Mouse (Mus musculus): ENCODE data around the gene Sash3. TPM values are rescaled to one million over a fixed set of nuclear protein-coding genes. Genes with fewer than 3 reads are reported as not detected.

Sash3 gene
- 213 TPM for polyA plus RNA-seq (2017; shearing (Covaris generic))

DNA sequence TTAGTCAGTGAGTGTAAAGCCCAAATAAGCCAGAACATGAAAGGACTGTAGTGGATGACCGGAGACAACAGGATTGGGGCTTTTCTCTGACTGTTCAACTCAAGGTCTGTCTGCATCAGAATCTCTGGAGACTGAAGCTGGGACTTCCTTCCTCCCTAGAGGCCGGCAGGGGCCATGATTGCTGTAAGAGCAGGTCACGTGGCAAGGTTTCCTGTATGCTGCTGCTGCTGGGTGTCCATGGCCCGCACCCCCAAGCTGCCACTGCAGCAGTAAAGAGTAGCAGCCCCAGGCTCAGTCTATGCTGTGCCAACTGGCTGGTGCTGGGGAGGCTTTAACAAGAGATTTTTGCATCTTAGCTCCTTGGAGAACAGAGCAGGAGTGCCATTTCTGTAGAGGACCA is at the start of gene Sash3:
TSS of gene Sash3 (plus strand) at position 175 of the 400 bp plus-strand sequence.

DNA sequence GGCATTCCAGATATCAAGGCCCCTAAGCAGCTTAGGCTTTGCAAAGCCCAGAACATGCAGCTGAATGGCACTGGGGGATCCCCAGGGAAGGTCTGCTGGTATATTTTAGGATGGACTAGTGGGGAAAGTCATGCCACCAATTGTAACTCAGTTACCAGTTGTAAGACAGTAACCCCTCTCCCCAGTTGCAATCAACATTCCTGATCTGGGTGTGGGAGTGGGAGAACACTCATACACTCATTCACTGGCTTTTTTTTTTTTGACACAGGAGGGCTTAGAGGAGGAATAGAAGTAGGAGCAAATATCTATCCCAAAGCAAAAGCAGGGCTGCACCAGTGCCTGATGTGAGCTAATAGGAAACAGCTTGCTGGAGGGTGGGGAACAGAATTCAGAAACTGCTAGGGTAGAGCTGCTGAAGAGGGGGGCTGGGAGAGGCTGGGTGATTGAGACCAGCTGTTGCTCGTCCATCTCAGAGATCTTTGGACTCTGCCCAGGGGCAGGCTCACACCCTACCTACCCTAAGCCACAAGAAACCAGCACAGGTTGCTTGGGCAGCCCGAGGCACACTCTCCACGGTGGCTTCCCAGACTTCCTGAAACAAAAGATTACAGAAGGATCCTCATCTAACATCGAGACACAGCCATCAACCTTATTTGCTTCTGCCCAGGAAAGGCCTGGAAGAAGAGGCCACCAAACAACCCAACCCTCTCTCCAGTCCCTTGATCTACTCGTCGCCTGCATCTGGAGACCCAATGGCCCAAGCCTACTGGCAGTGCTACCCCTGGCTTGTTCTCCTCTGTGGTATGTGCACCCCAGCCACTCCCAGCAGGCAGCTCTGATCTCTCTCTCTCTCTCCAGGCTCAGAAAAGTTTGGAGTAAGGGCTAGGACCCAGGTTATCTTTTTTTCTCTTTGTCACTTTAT is 37.6 kb upstream of the Sash3 start, which contains the start of gene Xpnpep2:
TSS of gene Xpnpep2 (plus strand) at position 332 of the 922 bp plus-strand sequence.

GRCm38 (mm10) chrX:48208519-48209185 is 62.4 kb downstream of the Sash3 start, which contains the start of gene Zdhhc9:
TSS of gene Zdhhc9 (minus strand) at chrX:48208878.

Other genes with a start within 250 kb of the Sash3 start
- gene Ocrl, start 234.0 kb upstream of the Sash3 start, polyA plus RNA-seq (2017; shearing (Covaris generic)): 8.8 TPM
- 0.17 TPM for gene Apln, start 111.6 kb upstream of the Sash3 start, polyA plus RNA-seq (2017; shearing (Covaris generic))
- gene Xpnpep2, start 37.7 kb upstream of the Sash3 start, polyA plus RNA-seq (2017; shearing (Covaris generic)): not detected
- gene Zdhhc9, start 62.4 kb downstream of the Sash3 start, polyA plus RNA-seq (2017; shearing (Covaris generic)): 54.8 TPM
- gene Utp14a, start 110.4 kb downstream of the Sash3 start, polyA plus RNA-seq (2017; shearing (Covaris generic)): 28.0 TPM
- 3.1 TPM for gene Bcorl1, start 194.9 kb downstream of the Sash3 start, polyA plus RNA-seq (2017; shearing (Covaris generic))